Mouse (Mus musculus) stomach, postnatal 0 days (tissue): Measurements from ENCODE around the gene Cdca4. TPM values are rescaled to one million over a fixed set of nuclear protein-coding genes. Genes with fewer than 3 reads are reported as not detected.

Experiments used
- ATAC-seq: fragments of 200-750 bp; cut with Nextera tagmentation; 2 replicates; pipeline ENCODE4 v1.8.0; 2017; ENCODE audit not compliant: low FRiP score, low TSS enrichment
- DNase-seq: peaks from one replicate; pipeline ENCODE4 v3.0.0-alpha.2; 2016; ENCODE audit warnings: low spot score
- H3K27ac ChIP-seq: fragments of 300-500 bp; sonication (generic); replicated peaks from 2 replicates; pipeline ENCODE4 v1.5.1; 2014; ENCODE audit warnings: mild to moderate bottlenecking, control low read depth
- H3K27me3 ChIP-seq: fragments of 300-500 bp; sonication (generic); 2 replicates; pipeline ENCODE4 v1.6.1; 2014; ENCODE audit warnings: low read length; ENCODE audit not compliant: control insufficient read depth, insufficient read depth
- H3K36me3 ChIP-seq: fragments of 300-500 bp; sonication (generic); 2 replicates; pipeline ENCODE4 v1.6.1; 2014; ENCODE audit warnings: low read length, mixed read lengths; ENCODE audit not compliant: control insufficient read depth, insufficient read depth
- H3K4me1 ChIP-seq: fragments of 300-500 bp; sonication (generic); replicated peaks from 2 replicates; pipeline ENCODE4 v1.6.1; 2014; ENCODE audit warnings: antibody characterized with exemption; ENCODE audit not compliant: control insufficient read depth, insufficient read depth
- H3K4me2 ChIP-seq: fragments of 300-500 bp; sonication (generic); replicated peaks from 2 replicates; pipeline ENCODE4 v1.6.1; 2014; ENCODE audit warnings: low read depth, mild to moderate bottlenecking, control low read depth, moderate library complexity
- H3K4me3 ChIP-seq: fragments of 300-500 bp; sonication (generic); 2 replicates; pipeline ENCODE4 v1.5.1; 2014; ENCODE audit warnings: low read depth, low read length, control low read depth
- H3K9ac ChIP-seq: fragments of 300-500 bp; sonication (generic); 2 replicates; pipeline ENCODE4 v1.6.1; 2014; ENCODE audit warnings: mild to moderate bottlenecking, low read length, control low read depth, mixed read lengths
- H3K9me3 ChIP-seq: fragments of 300-500 bp; sonication (generic); 2 replicates; pipeline ENCODE4 v1.6.1; 2016; ENCODE audit warnings: low read length; ENCODE audit not compliant: control insufficient read depth
- CTCF ChIP-seq: IDR thresholded peaks from 2 replicates; pipeline ENCODE4 v1.5.1; 2016; ENCODE audit warnings: antibody characterized with exemption, low read depth, mild to moderate bottlenecking, moderate library complexity
- EP300 ChIP-seq: optimal IDR thresholded peaks from 2 replicates; pipeline ENCODE3; 2016; ENCODE audit warnings: antibody characterized with exemption
- WGBS: fragments of 180-500 bp; shearing (Covaris S2); extraction: QIAGEN DNeasy Blood & Tissue Kit; methylation state at CpG from one replicate; pipeline ENCODE4 v1.1.7; 2014; 5-methylcytosine and 5-hydroxymethylcytosine counted together
- polyA plus RNA-seq: library from polyadenylated mRNA; unstranded; fragments of >200 nt; fragmentation: Nextera tagmentation; extraction: Ambion mirVana; gene quantifications from 2 replicates; pipeline ENCODE4 v1.2.1, GENCODE M21; 2015

Cdca4 gene
- polyA plus RNA-seq, 1 experiment from 2014 or later = 41.6 TPM

GRCm38 (mm10) chr12:112808212-112808586, 21.0 kb downstream of the Cdca4 start:
- peak overlapping the region; percentile 40; the same call in 1 of the 2 replicates for H3K27ac ChIP-seq

GRCm38 (mm10) chr12:112807796-112808195, 21.4 kb downstream of the Cdca4 start:
- 86% methylated on average over 4 of the region's 4 CpGs for WGBS
- no peak for DNase-seq
- no peak overlapping the region for H3K4me2 ChIP-seq
- no peaks in the 10 kb centered on the region for H3K9me3 ChIP-seq
- H3K9ac ChIP-seq = no peak overlapping the region
- H3K4me3 ChIP-seq = no peak overlapping the region
- TF ChIP-seq CTCF (no peak), EP300 (no peak)
- no peaks in the 10 kb centered on the region for H3K4me1 ChIP-seq
- H3K36me3 ChIP-seq = no peaks in the 10 kb centered on the region; the same call in 1 of the 2 replicates
- H3K27me3 ChIP-seq = no peaks in the 10 kb centered on the region
- no peak for ATAC-seq
- no peak overlapping the region for H3K27ac ChIP-seq

More at GRCm38 (mm10) chr12:112808212-112808586, 21.0 kb downstream of the Cdca4 start:
- H3K9me3 ChIP-seq = no peaks in the 10 kb centered on the region
- peak overlapping the region; percentile 95 for H3K4me2 ChIP-seq
- DNase-seq (no peak), ATAC-seq (0 out of 2 replicates have a peak, but pooled peaks have one; percentile 1)
- H3K4me1 ChIP-seq = no peaks in the 10 kb centered on the region
- TF ChIP-seq CTCF (no peak), EP300 (no peak)
- peak overlapping the region; percentile 41; the same call in 1 of the 2 replicates for H3K9ac ChIP-seq
- H3K4me3 ChIP-seq = peak overlapping the region; percentile 64
- WGBS = 54% methylated on average over 5 of the region's 5 CpGs
- H3K27me3 ChIP-seq = no peaks in the 10 kb centered on the region
- H3K36me3 ChIP-seq = no peaks in the 10 kb centered on the region; the same call in 1 of the 2 replicates

GRCm38 (mm10) chr12:112806044-112806443, 23.2 kb downstream of the Cdca4 start:
- H3K9me3 ChIP-seq = no peaks in the 10 kb centered on the region
- 65% methylated on average over 6 of the region's 6 CpGs for WGBS
- no peaks in the 10 kb centered on the region for H3K27me3 ChIP-seq
- 0 out of 2 replicates have a peak, but pooled peaks cover 2% of the 10 kb centered on the region for H3K4me1 ChIP-seq
- H3K9ac ChIP-seq = no peak overlapping the region
- no peak overlapping the region for H3K4me3 ChIP-seq
- no peak overlapping the region for H3K4me2 ChIP-seq
- no peak for DNase-seq
- TF ChIP-seq CTCF (no peak), EP300 (no peak)
- H3K36me3 ChIP-seq = no peaks in the 10 kb centered on the region
- no peak for ATAC-seq
- H3K27ac ChIP-seq = no peak overlapping the region

- TF ChIP-seq EP300 = no peak
- no peak for TF ChIP-seq CTCF
- peaks cover 2% of the 10 kb centered on the region; the same call in 1 of the 2 replicates for H3K4me1 ChIP-seq
- ATAC-seq = no peak
- H3K4me3 ChIP-seq = no peak overlapping the region
- H3K36me3 ChIP-seq = no peaks in the 10 kb centered on the region
- no peaks in the 10 kb centered on the region for H3K9me3 ChIP-seq
- H3K27me3 ChIP-seq = no peaks in the 10 kb centered on the region
- 34% methylated on average over 13 of the region's 13 CpGs for WGBS
- no peak overlapping the region for H3K4me2 ChIP-seq
- no peak overlapping the region; the same call in 1 of the 2 replicates for H3K9ac ChIP-seq
- no peak overlapping the region for H3K27ac ChIP-seq
- DNase-seq = no peak
Measured at GRCm38 (mm10) chr12:112804046-112804445, 25.2 kb downstream of the Cdca4 start.

GRCm38 (mm10) chr12:112802917-112803316, 26.3 kb downstream of the Cdca4 start:
- Histone ChIP-seq H3K9ac (no peak overlapping the region), H3K9me3 (no peaks in the 10 kb centered on the region), H3K4me2 (no peak overlapping the region), H3K4me1 (peaks cover 6% of the 10 kb centered on the region; the same call in 1 of the 2 replicates), H3K36me3 (no peaks in the 10 kb centered on the region), H3K27me3 (no peaks in the 10 kb centered on the region), H3K27ac (no peak overlapping the region), H3K4me3 (no peak overlapping the region)
- WGBS = 35% methylated on average over 3 of the region's 3 CpGs
- TF ChIP-seq CTCF (no peak), EP300 (no peak)
- no peak for DNase-seq
- ATAC-seq = no peak
